Mouse (Mus musculus) hindbrain, embryonic 10.5 days (tissue): ENCODE data around the gene Zfp637. TPM values are rescaled to one million over a fixed set of nuclear protein-coding genes. Genes with fewer than 3 reads are reported as not detected.

Source experiments
- DNase-seq: peaks from one replicate; pipeline ENCODE4 v3.0.0-alpha.2; 2017; ENCODE audit warnings: low spot score
- H3K27ac ChIP-seq: fragments of 300-500 bp; sonication (generic); 2 replicates; pipeline ENCODE4 v1.5.1; 2016; ENCODE audit warnings: mild to moderate bottlenecking, moderate library complexity
- H3K27me3 ChIP-seq: fragments of 300-500 bp; sonication (generic); 2 replicates; pipeline ENCODE4 v1.6.1; 2016; ENCODE audit warnings: mild to moderate bottlenecking; ENCODE audit not compliant: poor library complexity, insufficient read depth, severe bottlenecking
- H3K36me3 ChIP-seq: fragments of 300-500 bp; sonication (generic); 2 replicates; pipeline ENCODE4 v1.6.1; 2016; ENCODE audit warnings: mild to moderate bottlenecking, moderate library complexity
- H3K4me1 ChIP-seq: fragments of 300-500 bp; sonication (generic); replicated peaks from 2 replicates; pipeline ENCODE4 v1.6.1; 2016; ENCODE audit warnings: mild to moderate bottlenecking
- H3K4me3 ChIP-seq: fragments of 300-500 bp; sonication (generic); 2 replicates; pipeline ENCODE4 v1.5.1; 2016; ENCODE audit warnings: mild to moderate bottlenecking, moderate library complexity
- H3K9me3 ChIP-seq: fragments of 300-500 bp; sonication (generic); 2 replicates; pipeline ENCODE4 v1.6.1; 2016; ENCODE audit warnings: mild to moderate bottlenecking, moderate library complexity
- WGBS: fragments of 180-500 bp; shearing (Covaris S2); methylation state at CpG from one replicate; pipeline ENCODE4 v1.1.7; 2016; 5-methylcytosine and 5-hydroxymethylcytosine counted together
- polyA plus RNA-seq: library from polyadenylated mRNA; unstranded; fragments of >200 nt; fragmentation: Nextera tagmentation; extraction: Ambion mirVana; gene quantifications from 2 replicates; pipeline ENCODE4 v1.2.1, GENCODE M21; 2016

The Zfp637 gene
- 90.8 and 118 TPM in 2 replicates for polyA plus RNA-seq

DNA sequence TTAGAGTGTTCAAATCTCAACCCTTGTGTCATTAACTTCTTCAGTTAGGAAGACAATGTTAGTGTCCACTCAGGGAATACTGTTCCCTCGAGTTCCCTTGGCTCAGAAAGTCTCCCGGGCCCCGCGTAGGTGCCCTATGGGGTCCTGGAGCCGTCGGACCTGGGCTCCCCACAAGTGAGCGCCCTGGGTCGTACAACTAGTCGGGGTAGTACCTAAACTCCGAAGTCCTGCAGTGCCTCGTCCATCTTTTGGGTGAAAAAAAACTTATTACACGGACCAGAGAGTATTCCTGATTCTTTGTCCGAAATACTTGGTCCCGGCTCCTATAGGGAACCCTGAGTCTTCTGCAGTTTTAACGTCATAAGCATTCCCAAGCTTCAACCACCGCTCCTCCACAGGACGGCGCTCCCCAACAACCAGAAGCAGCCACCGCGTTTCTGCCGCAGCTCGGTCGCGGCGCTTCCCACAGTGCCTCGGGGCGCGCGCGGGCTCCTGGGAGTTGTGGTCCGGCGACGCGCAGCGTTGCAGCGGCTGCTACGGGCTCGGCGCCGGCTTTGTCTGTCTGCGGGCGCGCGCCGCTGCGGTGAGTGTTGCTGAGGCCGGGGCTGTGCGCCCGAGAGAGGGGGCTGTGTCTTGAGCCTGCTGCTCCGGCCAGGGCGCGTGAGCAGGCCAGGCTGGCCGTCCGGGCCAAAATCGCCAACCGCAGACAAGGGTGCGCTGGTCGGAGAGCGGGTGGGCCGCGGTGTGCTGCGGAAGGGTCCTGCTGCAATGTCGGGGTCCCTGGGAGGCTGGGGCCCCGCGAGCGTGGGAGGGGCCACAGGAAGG, at the start of gene Zfp637:
Gene Zfp637, plus strand, starts transcription at position 495 of the 825 bp plus-strand sequence.
- under 1% methylated on average over 66 of the region's 66 CpGs for WGBS
- Histone ChIP-seq H3K27me3 (no peaks in the 10 kb centered on the region), H3K9me3 (no peaks in the 10 kb centered on the region), H3K4me1 (peaks cover 14% of the 10 kb centered on the region), H3K36me3 (peaks cover 34% of the 10 kb centered on the region), H3K4me3 (peak within 1 kb of the TSS; percentile 81), H3K27ac (peak within 1 kb of the TSS; percentile 99)
- DNase-seq, result peak; percentile 94

DNA sequence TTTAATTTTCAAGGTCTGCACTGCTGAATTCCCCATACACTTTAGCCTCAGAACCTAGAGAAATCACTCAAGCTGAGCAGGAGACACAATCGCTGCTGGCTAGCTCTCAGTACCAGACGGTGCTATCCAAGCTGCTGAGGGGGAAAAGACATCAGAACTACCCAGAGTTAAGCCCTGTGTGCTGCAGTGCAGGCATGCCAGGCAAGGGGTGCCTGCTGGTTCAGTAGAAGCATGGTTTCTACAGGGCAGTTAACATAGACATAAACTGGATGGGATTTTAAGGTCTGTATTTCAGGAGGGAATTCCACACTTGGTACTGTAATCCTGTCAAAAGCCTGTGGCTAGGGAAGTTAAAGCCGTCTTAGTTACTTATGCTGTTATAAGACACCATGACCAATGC, 45.7 kb upstream of the Zfp637 start:
- peaks cover 7% of the 10 kb centered on the region for H3K4me1 ChIP-seq
- 93% methylated on average over 3 of the region's 3 CpGs for WGBS
- DNase-seq, result no peak
- H3K36me3 ChIP-seq, result no peaks in the 10 kb centered on the region
- H3K9me3 ChIP-seq, result peaks cover 4% of the 10 kb centered on the region; the same call in 1 of the 2 replicates
- no peak overlapping the region for H3K4me3 ChIP-seq
- H3K27me3 ChIP-seq, result no peaks in the 10 kb centered on the region
- no peak overlapping the region for H3K27ac ChIP-seq

DNA sequence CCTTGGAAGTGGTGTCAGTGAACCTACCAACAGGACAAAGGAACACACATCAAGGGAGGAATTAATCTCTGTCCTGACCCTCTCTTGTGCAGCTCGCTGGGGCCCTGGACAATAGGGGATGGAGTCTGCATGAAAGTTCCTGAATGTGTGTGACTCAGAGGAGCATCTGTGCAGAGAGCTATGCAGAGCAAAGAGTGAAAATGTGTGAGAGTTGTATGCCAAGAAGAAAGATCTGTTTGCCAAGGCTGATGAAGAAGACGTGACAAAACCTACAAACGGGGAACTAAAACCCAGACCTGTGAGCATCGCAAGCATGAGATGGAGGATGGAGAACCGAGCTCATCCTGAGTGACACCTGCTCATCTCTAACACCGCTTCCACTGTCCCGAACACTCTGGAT, 40.2 kb upstream of the Zfp637 start:
- no peak overlapping the region for H3K27ac ChIP-seq
- DNase-seq, result peak; percentile 13
- 84% methylated on average over 7 of the region's 7 CpGs for WGBS
- H3K4me3 ChIP-seq, result no peak overlapping the region
- peaks cover 31% of the 10 kb centered on the region for H3K4me1 ChIP-seq
- H3K27me3 ChIP-seq, result no peaks in the 10 kb centered on the region
- H3K9me3 ChIP-seq, result peaks cover 1% of the 10 kb centered on the region; the same call in 1 of the 2 replicates
- no peaks in the 10 kb centered on the region for H3K36me3 ChIP-seq

DNA sequence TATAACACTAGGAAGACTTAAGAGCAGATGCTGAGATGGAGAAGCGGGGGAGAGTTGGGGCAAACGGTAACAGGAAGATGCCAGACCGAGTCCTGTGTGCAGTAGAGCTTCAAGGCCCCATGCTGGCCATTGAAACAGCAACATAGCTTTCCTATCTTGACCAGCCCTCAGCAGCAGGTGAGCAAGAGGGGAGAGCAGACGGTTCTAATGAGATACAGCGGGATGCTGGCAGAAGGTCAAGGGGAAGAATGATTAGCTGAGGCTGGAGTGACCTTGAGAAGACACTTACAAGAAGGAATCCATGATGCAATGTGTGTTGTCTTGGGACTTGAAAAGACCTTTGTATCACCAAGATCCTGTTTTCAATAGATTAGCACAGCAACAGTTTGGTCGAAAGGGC, 39.2 kb upstream of the Zfp637 start:
- H3K9me3 ChIP-seq, result no peaks in the 10 kb centered on the region
- 75% methylated on average over 6 of the region's 6 CpGs for WGBS
- no peak overlapping the region for H3K4me3 ChIP-seq
- no peak for DNase-seq
- H3K36me3 ChIP-seq, result no peaks in the 10 kb centered on the region
- peaks cover 31% of the 10 kb centered on the region for H3K4me1 ChIP-seq
- H3K27ac ChIP-seq, result no peak overlapping the region
- H3K27me3 ChIP-seq, result no peaks in the 10 kb centered on the region

DNA sequence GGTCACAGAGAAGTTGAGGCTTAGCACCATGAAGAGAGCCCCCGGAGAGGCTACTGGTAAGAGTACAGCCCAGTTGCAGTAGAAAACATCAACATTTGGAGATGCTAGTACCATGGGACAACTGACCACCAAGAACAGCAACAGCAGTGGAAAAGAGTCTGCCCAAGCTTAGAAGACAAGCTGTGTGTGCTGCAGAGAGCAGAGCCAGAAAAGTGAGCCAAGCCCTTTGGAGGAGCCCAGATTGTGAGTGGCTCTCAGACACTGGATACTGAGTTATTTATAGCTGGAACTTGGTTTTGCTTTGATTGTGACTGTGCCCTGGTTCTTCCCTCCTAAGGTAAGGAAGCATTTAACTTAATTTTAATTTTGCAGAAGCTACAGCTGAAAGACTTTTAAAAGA, 33.2 kb upstream of the Zfp637 start:
- peaks cover 9% of the 10 kb centered on the region for H3K4me1 ChIP-seq
- H3K4me3 ChIP-seq, result no peak overlapping the region
- H3K27ac ChIP-seq, result no peak overlapping the region
- H3K9me3 ChIP-seq, result no peaks in the 10 kb centered on the region
- no peaks in the 10 kb centered on the region for H3K27me3 ChIP-seq
- no peak for DNase-seq
- whole genome bisulfite sequencing, result 94% methylated on average over 1 of the region's 1 CpGs
- H3K36me3 ChIP-seq, result no peaks in the 10 kb centered on the region

- no peaks in the 10 kb centered on the region for H3K4me1 ChIP-seq
- H3K4me3 ChIP-seq, result no peak overlapping the region
- H3K27me3 ChIP-seq, result no peaks in the 10 kb centered on the region
- 89% methylated on average over 6 of the region's 6 CpGs for WGBS
- H3K36me3 ChIP-seq, result no peaks in the 10 kb centered on the region
- no peaks in the 10 kb centered on the region for H3K9me3 ChIP-seq
- no peak for DNase-seq
- H3K27ac ChIP-seq, result no peak overlapping the region
These were observed 31.2 kb upstream of the Zfp637 start for GRCm38 (mm10) chr6:117809816-117810215.

- no peaks in the 10 kb centered on the region for H3K4me1 ChIP-seq
- H3K9me3 ChIP-seq, result no peaks in the 10 kb centered on the region
- no peaks in the 10 kb centered on the region for H3K36me3 ChIP-seq
- no peak for DNase-seq
- no peak overlapping the region for H3K4me3 ChIP-seq
- 85% methylated on average over 4 of the region's 4 CpGs for WGBS
- H3K27me3 ChIP-seq, result no peaks in the 10 kb centered on the region
- no peak overlapping the region for H3K27ac ChIP-seq
These were observed 30.3 kb upstream of the Zfp637 start for GRCm38 (mm10) chr6:117810717-117811116.

DNA sequence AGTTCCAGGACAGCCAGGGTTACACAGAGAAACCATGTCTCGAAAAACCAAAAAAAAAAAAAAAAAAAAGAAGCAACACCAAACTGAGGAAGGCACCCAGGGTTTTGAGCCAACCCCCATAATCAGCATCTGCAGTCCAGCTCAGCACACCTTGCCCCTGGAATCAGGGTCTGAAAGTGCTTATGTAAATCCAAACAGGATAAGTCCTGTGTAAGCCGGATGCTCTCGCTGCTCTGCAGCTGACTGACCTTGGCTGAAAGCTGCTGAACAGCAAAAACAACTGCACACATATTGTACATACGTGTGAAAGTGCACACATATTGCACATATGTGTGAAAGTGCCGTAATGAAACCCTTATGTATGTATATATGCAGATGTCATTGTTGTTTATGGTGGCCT, 29.7 kb upstream of the Zfp637 start:
- DNase-seq, result no peak

GRCm38 (mm10) chr6:117814681-117815080, 26.3 kb upstream of the Zfp637 start:
- Histone ChIP-seq H3K4me1 (no peaks in the 10 kb centered on the region), H3K27ac (no peak overlapping the region), H3K9me3 (no peaks in the 10 kb centered on the region), H3K4me3 (no peak overlapping the region), H3K27me3 (peaks cover 8% of the 10 kb centered on the region), H3K36me3 (no peaks in the 10 kb centered on the region)
- DNase-seq, result no peak

More for the DNA sequence above, 29.7 kb upstream of the Zfp637 start:
- H3K27ac ChIP-seq, result no peak overlapping the region
- no peak overlapping the region for H3K4me3 ChIP-seq
- H3K4me1 ChIP-seq, result no peaks in the 10 kb centered on the region
- WGBS, result 88% methylated on average over 5 of the region's 5 CpGs
- H3K27me3 ChIP-seq, result peaks cover under 1% of the 10 kb centered on the region; the same call in 1 of the 2 replicates
- no peaks in the 10 kb centered on the region for H3K9me3 ChIP-seq
- H3K36me3 ChIP-seq, result no peaks in the 10 kb centered on the region

DNA sequence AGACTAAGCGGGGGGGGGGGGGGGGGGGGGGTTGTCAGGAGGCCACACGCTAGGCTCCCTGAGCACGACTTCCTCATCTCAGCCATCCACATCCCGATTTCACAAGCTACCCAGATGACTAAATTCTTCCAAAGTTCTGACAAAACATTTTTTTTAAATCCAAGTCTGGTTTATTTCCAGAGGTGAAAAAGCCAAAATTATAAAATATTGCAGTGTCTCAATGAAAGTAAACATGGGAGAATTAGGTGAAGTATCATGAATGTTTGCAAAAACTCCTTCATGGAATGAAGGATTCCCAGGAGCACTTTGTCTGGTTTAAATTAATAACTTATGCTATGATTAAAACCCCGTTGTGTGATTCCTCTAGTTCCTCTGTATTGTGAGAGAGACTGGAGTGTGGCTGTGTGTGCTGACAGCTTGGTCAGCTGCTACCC, 23.9 kb upstream of the Zfp637 start:
- H3K36me3 ChIP-seq, result no peaks in the 10 kb centered on the region
- no peak for DNase-seq
- no peak overlapping the region for H3K4me3 ChIP-seq
- H3K9me3 ChIP-seq, result no peaks in the 10 kb centered on the region
- no peaks in the 10 kb centered on the region for H3K4me1 ChIP-seq
- no peak overlapping the region for H3K27ac ChIP-seq
- 82% methylated on average over 4 of the region's 5 CpGs for WGBS
- H3K27me3 ChIP-seq, result peaks cover 8% of the 10 kb centered on the region

GRCm38 (mm10) chr6:117820327-117820726, 20.7 kb upstream of the Zfp637 start:
- H3K36me3 ChIP-seq, result no peaks in the 10 kb centered on the region
- H3K27ac ChIP-seq, result no peak overlapping the region
- H3K4me1 ChIP-seq, result no peaks in the 10 kb centered on the region; the same call in 1 of the 2 replicates
- H3K9me3 ChIP-seq, result no peaks in the 10 kb centered on the region
- H3K27me3 ChIP-seq, result peaks cover 28% of the 10 kb centered on the region
- 86% methylated on average over 14 of the region's 14 CpGs for WGBS
- DNase-seq, result no peak
- no peak overlapping the region for H3K4me3 ChIP-seq

DNA sequence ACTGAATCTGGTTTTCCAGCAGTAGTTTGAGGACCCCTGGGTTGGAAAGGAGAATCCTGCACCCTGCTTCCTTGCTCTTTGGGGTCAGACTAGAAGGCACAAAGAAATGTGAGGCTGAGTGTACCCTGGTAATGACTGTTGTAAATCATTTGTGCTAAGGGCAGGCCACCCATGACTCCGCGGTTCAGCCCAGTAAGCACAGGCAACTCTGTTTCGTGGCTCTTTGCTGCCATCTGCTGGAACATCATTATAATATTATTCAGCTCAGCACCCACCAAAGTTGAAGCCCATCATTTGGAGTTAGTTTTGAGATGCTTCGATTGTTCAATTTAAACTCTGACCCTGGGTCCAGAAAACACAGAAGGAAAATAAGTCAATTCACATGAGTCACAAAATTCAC, 15.6 kb upstream of the Zfp637 start:
- H3K4me1 ChIP-seq, result no peaks in the 10 kb centered on the region; the same call in 1 of the 2 replicates
- WGBS, result 16% methylated on average over 4 of the region's 4 CpGs
- H3K27me3 ChIP-seq, result peaks cover 27% of the 10 kb centered on the region
- peak; percentile 69 for DNase-seq
- no peak overlapping the region for H3K27ac ChIP-seq
- H3K4me3 ChIP-seq, result no peak overlapping the region
- no peaks in the 10 kb centered on the region for H3K9me3 ChIP-seq
- no peaks in the 10 kb centered on the region for H3K36me3 ChIP-seq

DNA sequence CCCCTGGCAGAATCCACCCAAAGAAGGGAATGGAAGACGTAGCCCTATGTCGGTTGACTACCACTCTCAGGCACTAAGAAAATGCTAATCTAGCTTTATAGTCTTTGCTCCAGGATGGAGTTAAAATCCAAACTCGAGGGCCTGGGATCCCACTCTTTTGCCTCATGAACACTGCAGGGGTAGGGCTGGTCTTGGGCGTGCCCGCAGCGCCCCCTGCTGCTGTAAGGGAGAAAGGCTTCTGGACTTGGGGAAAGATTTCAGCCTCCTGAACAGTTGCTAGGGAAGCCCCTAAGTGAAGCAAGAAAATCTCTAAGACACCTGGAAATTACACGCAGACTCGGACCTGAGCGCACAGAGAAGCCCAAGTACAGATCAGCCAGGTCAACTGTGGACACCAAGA, 12.7 kb upstream of the Zfp637 start:
- no peaks in the 10 kb centered on the region for H3K36me3 ChIP-seq
- 21% methylated on average over 9 of the region's 9 CpGs for WGBS
- no peaks in the 10 kb centered on the region; the same call in 1 of the 2 replicates for H3K4me1 ChIP-seq
- peak; percentile 79 for DNase-seq
- H3K27ac ChIP-seq, result no peak overlapping the region
- H3K9me3 ChIP-seq, result no peaks in the 10 kb centered on the region
- H3K4me3 ChIP-seq, result no peak overlapping the region
- peaks cover 20% of the 10 kb centered on the region for H3K27me3 ChIP-seq
